29 mouse cellular contexts compared by ENCODE assay signal in the genomic region with DNA sequence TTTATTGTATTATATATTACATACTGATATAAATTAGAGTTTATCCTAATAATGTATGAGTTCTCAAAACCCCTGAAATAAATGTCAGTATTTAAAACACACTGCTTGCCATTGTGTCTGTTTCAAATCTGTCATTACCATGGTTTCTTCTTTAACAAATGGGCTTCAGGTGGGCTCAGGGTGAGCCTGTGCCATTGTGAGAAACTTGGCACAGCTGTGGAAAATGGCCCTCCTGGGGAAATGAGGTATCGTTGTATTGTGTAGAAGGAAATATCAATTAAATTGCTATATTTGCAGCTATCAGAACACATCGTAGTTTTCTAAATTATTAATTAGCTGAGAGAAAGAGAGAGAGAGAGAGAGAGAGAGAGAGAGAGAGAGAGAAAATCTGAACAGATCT. TPM values are rescaled to one million over a fixed set of nuclear protein-coding genes. Genes with fewer than 3 reads are reported as not detected.
"Had no signal": no experiment of that assay in that cellular context is flagged by ENCODE, and none has a peak within 500 bp of the region (broad histone marks: within the 10 kb centered on the region; RNA-seq: fewer than 3 reads in every experiment).

No protein-coding gene starts in this region.

- H3K4me2 ChIP-seq: embryonic facial prominence, embryonic 12.5 days; embryonic facial prominence, embryonic 13.5 days; embryonic facial prominence, embryonic 15.5 days; forebrain, embryonic 12.5 days; forebrain, embryonic 13.5 days; forebrain, embryonic 15.5 days had no signal

- H3K36me3 ChIP-seq: embryonic facial prominence, embryonic 10.5 days; embryonic facial prominence, embryonic 12.5 days; embryonic facial prominence, embryonic 13.5 days; embryonic facial prominence, embryonic 15.5 days; forebrain, embryonic 10.5 days; forebrain, embryonic 12.5 days; forebrain, embryonic 15.5 days had no signal

- ATAC-seq: forebrain, embryonic 13.5 days; forebrain, embryonic 14.5 days; forebrain, embryonic 15.5 days; forebrain, embryonic 16.5 days; forebrain, postnatal 0 days had no signal

- H3K9ac ChIP-seq: embryonic facial prominence, embryonic 12.5 days; embryonic facial prominence, embryonic 13.5 days; embryonic facial prominence, embryonic 15.5 days; forebrain, embryonic 12.5 days; forebrain, embryonic 13.5 days; forebrain, embryonic 15.5 days; forebrain, postnatal 0 days had no signal

- H3K4me1 ChIP-seq: embryonic facial prominence, embryonic 10.5 days; embryonic facial prominence, embryonic 12.5 days; embryonic facial prominence, embryonic 13.5 days; embryonic facial prominence, embryonic 15.5 days; forebrain, embryonic 10.5 days; forebrain, embryonic 12.5 days; forebrain, embryonic 13.5 days; forebrain, embryonic 15.5 days had no signal

- DNase-seq: cerebellum, adult 2 months; cerebellum, adult 8-10 months; cerebellum, adult 9-10 months; cerebellum, adult 9-11 months; cerebellum, postnatal 10 days; cerebellum, postnatal 14 days; cerebellum, postnatal 25 days; cerebellum, postnatal 36 days; embryo, embryonic 11 days; forebrain, postnatal 0 days; gastrocnemius, adult 2 months; gastrocnemius, postnatal 10 days; gastrocnemius, postnatal 14 days; gastrocnemius, postnatal 25 days; gastrocnemius, postnatal 36 days; heart, adult 11 months; heart, adult 18-20 months had no signal

- H3K4me3 ChIP-seq: embryonic facial prominence, embryonic 10.5 days; embryonic facial prominence, embryonic 12.5 days; embryonic facial prominence, embryonic 13.5 days; embryonic facial prominence, embryonic 15.5 days; erythroblast, embryonic 14.5 days; forebrain, embryonic 10.5 days; forebrain, embryonic 12.5 days; forebrain, embryonic 13.5 days; forebrain, embryonic 15.5 days; gastrocnemius, adult 2 months had no signal

- H3K27me3 ChIP-seq: embryonic facial prominence, embryonic 12.5 days; embryonic facial prominence, embryonic 13.5 days; embryonic facial prominence, embryonic 15.5 days; forebrain, embryonic 12.5 days; forebrain, embryonic 13.5 days; forebrain, embryonic 15.5 days had no signal

- H3K27ac ChIP-seq: embryonic facial prominence, embryonic 10.5 days; embryonic facial prominence, embryonic 12.5 days; embryonic facial prominence, embryonic 13.5 days; embryonic facial prominence, embryonic 15.5 days; forebrain, embryonic 10.5 days; forebrain, embryonic 12.5 days; forebrain, embryonic 13.5 days; forebrain, embryonic 15.5 days; gastrocnemius, adult 2 months had no signal

- H3K9me3 ChIP-seq: embryonic facial prominence, embryonic 10.5 days; embryonic facial prominence, embryonic 12.5 days; embryonic facial prominence, embryonic 13.5 days; embryonic facial prominence, embryonic 15.5 days; forebrain, embryonic 10.5 days; forebrain, embryonic 12.5 days; forebrain, embryonic 13.5 days; forebrain, embryonic 15.5 days had no signal

RNA-seq across cellular contexts. Expression of a gene that starts 10.9 kb away (rescaled TPM):
- polyA plus RNA-seq: erythroblast, embryonic 14.5 days had no signal

RNA-seq across cellular contexts. Expression of a gene that starts 53.8 kb away (rescaled TPM):
- polyA plus RNA-seq: embryonic facial prominence, embryonic 15.5 days; erythroblast, embryonic 14.5 days; forebrain, embryonic 10.5 days; forebrain, embryonic 11.5 days; forebrain, embryonic 12.5 days; forebrain, embryonic 13.5 days; forebrain, embryonic 14.5 days; forebrain, embryonic 15.5 days; forebrain, embryonic 16.5 days; forebrain, postnatal 0 days had no signal
